Mouse (Mus musculus): ENCODE data around the gene Ndufaf2. TPM values are rescaled to one million over a fixed set of nuclear protein-coding genes. Genes with fewer than 3 reads are reported as not detected.

The Ndufaf2 gene
- polyA plus RNA-seq, 1 experiment from 2014 or later = 101 TPM

GRCm38 (mm10) chr13:108013839-108014238 lies 144.6 kb downstream of the Ndufaf2 start:
- no peak overlapping the region for H3K4me3 ChIP-seq
- 89% methylated on average over 6 of the region's 6 CpGs for WGBS

GRCm38 (mm10) chr13:108013110-108013509 lies 145.3 kb downstream of the Ndufaf2 start:
- ATAC-seq (ENCODE audit: insufficient number of reproducible peaks, insufficient read depth, low FRiP score, low TSS enrichment, low read depth) = no peak
- H3K4me3 ChIP-seq = no peak overlapping the region
- H3K27me3 ChIP-seq = no peaks in the 10 kb centered on the region
- H3K27ac ChIP-seq = no peak overlapping the region
- peaks cover 6% of the 10 kb centered on the region; the same call in 1 of the 2 replicates for H3K9me3 ChIP-seq
- no peak overlapping the region for H3K9ac ChIP-seq
- H3K36me3 ChIP-seq = no peaks in the 10 kb centered on the region
- no peaks in the 10 kb centered on the region for H3K4me1 ChIP-seq
- WGBS = 88% methylated on average over 8 of the region's 8 CpGs
- no peak overlapping the region for H3K4me2 ChIP-seq

More at GRCm38 (mm10) chr13:108013839-108014238, 144.6 kb downstream of the Ndufaf2 start:
- H3K9me3 ChIP-seq = 0 out of 2 replicates have a peak, but pooled peaks cover 4% of the 10 kb centered on the region
- H3K4me1 ChIP-seq = no peaks in the 10 kb centered on the region
- no peaks in the 10 kb centered on the region for H3K27me3 ChIP-seq
- H3K4me2 ChIP-seq = no peak overlapping the region
- H3K36me3 ChIP-seq = no peaks in the 10 kb centered on the region
- H3K9ac ChIP-seq = no peak overlapping the region
- H3K27ac ChIP-seq = no peak overlapping the region
- ATAC-seq (ENCODE audit: insufficient number of reproducible peaks, insufficient read depth, low FRiP score, low TSS enrichment, low read depth) = no peak

DNA sequence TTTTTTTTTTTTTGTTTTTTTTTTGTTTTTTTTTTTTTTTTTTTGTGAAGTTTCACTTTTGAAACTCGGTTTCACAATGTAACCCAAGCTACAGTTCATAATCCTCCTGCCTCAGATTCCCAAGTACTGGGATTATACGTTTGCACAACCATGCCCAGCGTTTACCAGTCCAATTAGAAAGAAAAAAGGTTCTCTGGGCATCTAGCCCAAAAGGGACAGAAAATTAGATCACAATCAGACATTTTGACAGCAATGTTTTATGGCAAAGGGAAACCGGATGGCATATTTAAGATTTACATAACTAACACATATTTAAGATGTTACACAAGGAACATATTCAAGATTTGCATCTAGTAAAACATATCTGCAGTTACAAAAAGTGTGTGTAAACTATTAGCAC lies 150.6 kb downstream of the Ndufaf2 start:
- Histone ChIP-seq H3K4me3 (no peak overlapping the region), H3K9me3 (peaks cover 6% of the 10 kb centered on the region; the same call in 1 of the 2 replicates), H3K4me2 (no peak overlapping the region), H3K27ac (no peak overlapping the region), H3K4me1 (peaks cover 8% of the 10 kb centered on the region), H3K27me3 (no peaks in the 10 kb centered on the region), H3K36me3 (no peaks in the 10 kb centered on the region), H3K9ac (no peak overlapping the region)
- ATAC-seq (ENCODE audit: insufficient number of reproducible peaks, insufficient read depth, low FRiP score, low TSS enrichment, low read depth) = no peak
- WGBS = 80% methylated on average over 4 of the region's 4 CpGs

DNA sequence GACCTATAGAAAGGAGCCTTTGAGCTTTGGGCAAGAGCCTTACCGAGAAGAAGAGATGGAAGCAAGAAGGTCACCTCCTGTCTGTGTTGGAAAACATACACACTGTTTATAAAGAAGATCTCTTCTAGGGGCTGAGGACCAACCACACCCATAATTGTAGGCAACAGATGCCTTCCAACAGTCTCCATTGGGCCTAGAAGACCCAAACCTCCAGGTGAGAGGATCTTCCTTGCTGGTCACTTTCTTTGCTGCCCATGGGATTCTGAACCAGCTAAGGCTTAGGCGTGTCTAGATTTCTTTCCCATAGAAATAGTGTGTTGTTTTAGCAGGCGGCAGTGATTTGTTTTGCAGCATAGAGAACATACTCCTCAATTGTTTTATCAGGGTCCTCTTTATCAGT lies 162.1 kb downstream of the Ndufaf2 start:
- no peaks in the 10 kb centered on the region for H3K27me3 ChIP-seq
- H3K4me1 ChIP-seq = no peaks in the 10 kb centered on the region
- H3K9me3 ChIP-seq = no peaks in the 10 kb centered on the region
- no peak overlapping the region for H3K4me3 ChIP-seq
- H3K9ac ChIP-seq = no peak overlapping the region
- 89% methylated on average over 3 of the region's 3 CpGs for WGBS
- no peak overlapping the region for H3K27ac ChIP-seq
- no peak for ATAC-seq (ENCODE audit: insufficient number of reproducible peaks, insufficient read depth, low FRiP score, low TSS enrichment, low read depth)
- H3K36me3 ChIP-seq = no peaks in the 10 kb centered on the region
- no peak overlapping the region for H3K4me2 ChIP-seq

GRCm38 (mm10) chr13:107995211-107995610 lies 163.2 kb downstream of the Ndufaf2 start:
- no peak overlapping the region for H3K9ac ChIP-seq
- ATAC-seq (ENCODE audit: insufficient number of reproducible peaks, insufficient read depth, low FRiP score, low TSS enrichment, low read depth) = no peak
- WGBS = 64% methylated on average over 7 of the region's 7 CpGs
- no peaks in the 10 kb centered on the region for H3K9me3 ChIP-seq
- no peaks in the 10 kb centered on the region for H3K36me3 ChIP-seq
- H3K27me3 ChIP-seq = no peaks in the 10 kb centered on the region
- no peaks in the 10 kb centered on the region for H3K4me1 ChIP-seq
- no peak overlapping the region for H3K27ac ChIP-seq
- no peak overlapping the region for H3K4me3 ChIP-seq
- H3K4me2 ChIP-seq = no peak overlapping the region

DNA sequence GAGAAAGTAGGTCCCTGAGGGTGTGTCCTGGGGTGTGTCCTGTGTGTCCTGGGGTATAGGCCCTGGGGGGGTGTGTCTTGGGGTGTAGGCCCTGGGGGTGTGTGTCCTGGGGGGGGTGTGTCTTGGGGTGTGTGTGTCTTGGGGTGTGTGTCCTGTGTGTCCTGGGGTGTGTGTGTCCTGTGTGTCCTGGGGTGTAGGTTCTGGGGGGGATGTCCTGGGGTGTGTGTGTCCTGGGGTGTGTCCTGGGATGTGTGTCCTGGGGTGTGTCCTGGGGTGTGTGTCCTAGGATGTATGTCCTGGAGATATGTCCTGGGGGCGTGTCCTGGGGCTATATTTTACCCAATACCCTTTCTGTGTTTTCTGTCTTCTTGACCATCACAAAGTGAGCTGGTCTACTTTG lies 165.8 kb downstream of the Ndufaf2 start:
- 81% methylated on average over 1 of the region's 1 CpGs for WGBS

DNA sequence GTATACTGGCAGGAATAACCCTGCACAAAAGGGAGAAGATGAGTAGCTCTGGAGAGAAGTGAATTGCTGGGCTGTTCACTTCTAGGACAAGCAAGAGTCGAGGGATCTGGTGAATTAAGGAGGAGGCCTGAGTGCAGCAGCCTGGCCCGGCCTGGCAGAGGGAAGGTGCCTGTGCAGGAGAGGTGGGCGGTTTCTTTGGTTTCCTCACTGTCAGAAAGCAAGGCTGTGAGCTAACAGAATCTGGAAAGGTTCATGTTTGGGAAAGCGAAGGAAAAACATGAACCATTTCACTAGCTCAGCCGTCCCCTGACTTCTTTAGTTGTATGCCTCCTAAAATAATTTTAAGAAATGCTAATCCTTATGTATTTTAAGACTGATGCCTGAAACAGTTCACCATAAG lies 173.8 kb downstream of the Ndufaf2 start:
- H3K9ac ChIP-seq = no peak overlapping the region
- H3K27ac ChIP-seq = no peak overlapping the region
- H3K4me1 ChIP-seq = no peaks in the 10 kb centered on the region
- no peaks in the 10 kb centered on the region for H3K9me3 ChIP-seq
- H3K36me3 ChIP-seq = no peaks in the 10 kb centered on the region
- H3K27me3 ChIP-seq = no peaks in the 10 kb centered on the region
- no peak overlapping the region for H3K4me3 ChIP-seq
- H3K4me2 ChIP-seq = no peak overlapping the region
- 75% methylated on average over 5 of the region's 5 CpGs for WGBS
- no peak for ATAC-seq (ENCODE audit: insufficient number of reproducible peaks, insufficient read depth, low FRiP score, low TSS enrichment, low read depth)

More for the DNA sequence above, 165.8 kb downstream of the Ndufaf2 start:
- no peak overlapping the region for H3K4me2 ChIP-seq
- no peaks in the 10 kb centered on the region for H3K36me3 ChIP-seq
- H3K27me3 ChIP-seq = no peaks in the 10 kb centered on the region
- no peak overlapping the region for H3K9ac ChIP-seq
- H3K9me3 ChIP-seq = no peaks in the 10 kb centered on the region
- no peak overlapping the region for H3K4me3 ChIP-seq
- H3K4me1 ChIP-seq = no peaks in the 10 kb centered on the region
- H3K27ac ChIP-seq = no peak overlapping the region
- ATAC-seq (ENCODE audit: insufficient number of reproducible peaks, insufficient read depth, low FRiP score, low TSS enrichment, low read depth) = no peak

DNA sequence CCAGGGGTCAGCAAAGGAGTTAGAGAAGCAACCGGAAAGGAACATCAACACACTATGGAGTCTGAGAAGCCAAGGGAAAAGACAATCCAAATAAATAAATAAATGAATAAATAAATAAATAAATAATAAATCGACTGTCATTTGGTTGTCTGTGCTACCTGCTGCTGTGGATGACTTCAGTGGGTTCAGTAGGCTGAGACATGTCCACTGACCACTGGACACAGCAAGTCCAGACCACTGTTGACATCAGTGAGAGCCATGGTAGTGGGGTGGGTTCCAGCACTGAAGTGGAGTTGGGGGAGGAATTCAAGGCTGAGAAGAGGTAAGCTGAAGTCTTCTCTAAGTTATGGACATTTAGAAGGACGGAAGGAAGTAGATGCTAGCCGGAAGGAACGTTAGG lies 174.2 kb downstream of the Ndufaf2 start:
- Histone ChIP-seq H3K27ac (no peak overlapping the region), H3K36me3 (no peaks in the 10 kb centered on the region), H3K4me1 (no peaks in the 10 kb centered on the region), H3K4me2 (no peak overlapping the region), H3K9me3 (no peaks in the 10 kb centered on the region), H3K4me3 (no peak overlapping the region), H3K9ac (no peak overlapping the region), H3K27me3 (no peaks in the 10 kb centered on the region)
- 89% methylated on average over 5 of the region's 5 CpGs for WGBS
- ATAC-seq (ENCODE audit: insufficient number of reproducible peaks, insufficient read depth, low FRiP score, low TSS enrichment, low read depth) = no peak

- no peaks in the 10 kb centered on the region for H3K27me3 ChIP-seq
- H3K9ac ChIP-seq = no peak overlapping the region
- H3K27ac ChIP-seq = no peak overlapping the region
- H3K4me3 ChIP-seq = no peak overlapping the region
- no peaks in the 10 kb centered on the region for H3K4me1 ChIP-seq
- ATAC-seq (ENCODE audit: insufficient number of reproducible peaks, insufficient read depth, low FRiP score, low TSS enrichment, low read depth) = no peak
- no peaks in the 10 kb centered on the region for H3K9me3 ChIP-seq
- H3K36me3 ChIP-seq = no peaks in the 10 kb centered on the region
- no peak overlapping the region for H3K4me2 ChIP-seq
- 93% methylated on average over 6 of the region's 6 CpGs for WGBS
These were observed 175.1 kb downstream of the Ndufaf2 start for GRCm38 (mm10) chr13:107983231-107983847.

- H3K27me3 ChIP-seq = no peaks in the 10 kb centered on the region
- no peaks in the 10 kb centered on the region for H3K9me3 ChIP-seq
- ATAC-seq (ENCODE audit: insufficient number of reproducible peaks, insufficient read depth, low FRiP score, low TSS enrichment, low read depth) = no peak
- no peak overlapping the region for H3K9ac ChIP-seq
- no peak overlapping the region for H3K4me3 ChIP-seq
- no peaks in the 10 kb centered on the region for H3K36me3 ChIP-seq
- WGBS = 92% methylated on average over 6 of the region's 6 CpGs
- no peaks in the 10 kb centered on the region for H3K4me1 ChIP-seq
- H3K4me2 ChIP-seq = no peak overlapping the region
- no peak overlapping the region for H3K27ac ChIP-seq
These were observed 179.0 kb downstream of the Ndufaf2 start for GRCm38 (mm10) chr13:107979461-107979860.

GRCm38 (mm10) chr13:107976886-107977656 lies 181.4 kb downstream of the Ndufaf2 start:
- no peaks in the 10 kb centered on the region for H3K27me3 ChIP-seq
- H3K36me3 ChIP-seq = no peaks in the 10 kb centered on the region
- no peaks in the 10 kb centered on the region for H3K9me3 ChIP-seq
- H3K4me1 ChIP-seq = peaks cover 7% of the 10 kb centered on the region
- WGBS = 81% methylated on average over 16 of the region's 16 CpGs
- H3K4me2 ChIP-seq = no peak overlapping the region
- no peak overlapping the region for H3K27ac ChIP-seq
- ATAC-seq (ENCODE audit: insufficient number of reproducible peaks, insufficient read depth, low FRiP score, low TSS enrichment, low read depth) = no peak
- no peak overlapping the region for H3K4me3 ChIP-seq
- no peak overlapping the region for H3K9ac ChIP-seq

DNA sequence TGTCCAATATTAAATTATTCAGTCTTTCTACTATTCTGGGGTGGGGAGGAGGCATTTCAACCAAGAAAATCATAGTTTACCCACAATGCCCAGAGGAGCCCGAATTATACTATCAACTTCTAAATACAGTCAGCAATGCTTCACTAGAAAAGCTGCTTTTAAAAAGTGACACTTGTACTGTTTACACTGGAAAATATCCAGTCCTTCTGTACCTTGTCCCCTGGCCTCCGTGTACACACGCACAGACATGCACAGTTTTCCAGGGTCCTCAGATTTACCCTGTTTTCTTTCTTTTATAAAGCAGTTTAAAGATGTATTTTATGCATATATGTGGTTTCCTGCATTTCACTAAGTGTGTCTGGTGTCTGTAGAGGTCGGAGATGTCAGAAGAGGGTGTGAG lies 186.0 kb downstream of the Ndufaf2 start:
- Histone ChIP-seq H3K9ac (no peak overlapping the region), H3K36me3 (no peaks in the 10 kb centered on the region), H3K4me1 (peaks cover 28% of the 10 kb centered on the region), H3K9me3 (no peaks in the 10 kb centered on the region), H3K4me2 (no peak overlapping the region), H3K27me3 (no peaks in the 10 kb centered on the region; the same call in 1 of the 2 replicates), H3K27ac (no peak overlapping the region), H3K4me3 (no peak overlapping the region)
- no peak for ATAC-seq (ENCODE audit: insufficient number of reproducible peaks, insufficient read depth, low FRiP score, low TSS enrichment, low read depth)
- WGBS = 59% methylated on average over 4 of the region's 4 CpGs

All from embryonic facial prominence, embryonic 13.5 days (tissue).